ENCODE assay signal across 28 mouse cellular contexts in genomic region chr12:100261761-100262160, GRCm38 (mm10).
DNase-seq lines count a peak whose midpoint lies in the region; ATAC-seq and TF ChIP-seq lines count a peak whose summit lies in the region.
"Had no signal": no experiment of that assay in that cellular context is flagged by ENCODE, and none has a peak within 500 bp of the region (broad histone marks: within the 10 kb centered on the region; RNA-seq: fewer than 3 reads in every experiment).

No protein-coding gene starts in this region.

- intact Hi-C loops in heart, postnatal 14 days (cut with DNase I): no loop called here

- no peak overlapping the region for H3K4me2 ChIP-seq in lung, embryonic 14.5 days
- H3K4me2 ChIP-seq: embryonic facial prominence, embryonic 13.5 days; forebrain, embryonic 13.5 days; heart, embryonic 12.5 days; heart, embryonic 15.5 days; hindbrain, embryonic 14.5 days had no signal

- peak; percentile 25 for ATAC-seq in frontal cortex, adult (ENCODE audit: low TSS enrichment)
- ATAC-seq in lung, embryonic 14.5 days (ENCODE audit: insufficient read depth): no peak
- ATAC-seq: activated CD4-positive, CD25-positive, alpha-beta regulatory T cell, adult 4 months; CD4-positive, CD25-positive, alpha-beta regulatory T cell, adult 4 months; forebrain, embryonic 13.5 days; forebrain, embryonic 16.5 days; hindbrain, postnatal 0 days; inflammation-experienced regulatory T-cells, adult 6 months had no signal

- no peaks in the 10 kb centered on the region for H3K27me3 ChIP-seq in lung, embryonic 14.5 days (ENCODE audit: insufficient read depth, low read length)
- H3K27me3 ChIP-seq: embryonic facial prominence, embryonic 13.5 days; forebrain, embryonic 13.5 days; heart, embryonic 12.5 days had no signal

- TF ChIP-seq CTCF in lung, embryonic 14.5 days (IDR thresholded peaks at IDR 0.05; ENCODE audit: low read depth): no peak
- TF ChIP-seq CTCF in olfactory bulb, adult 2 months (IDR thresholded peaks at IDR 0.05; ENCODE audit: insufficient read depth, low read depth, low read length): no peak

- no peak for DNase-seq in frontal cortex, postnatal 10 days (ENCODE audit: low spot score in 2 of 2)
- DNase-seq in lung, embryonic 14.5 days: peak; percentile 2
- no peak for DNase-seq in lung, postnatal 10 days
- peak; percentile 74 for DNase-seq in brain, adult 2 months (ENCODE audit: low read depth, low spot score)
- DNase-seq in lung, postnatal 4 days: no peak
- no peak for DNase-seq in heart, postnatal 14 days
- DNase-seq: adrenal gland, adult 8-10 months; adrenal gland, postnatal 25 days; cerebellum, adult 2 months; cerebellum, postnatal 10 days; cerebellum, postnatal 36 days; gastrocnemius, postnatal 25 days; heart, adult 18-20 months; heart, postnatal 10 days; heart, postnatal 4 days had no signal

- H3K27ac ChIP-seq in lung, embryonic 14.5 days (ENCODE audit: low read depth): no peak overlapping the region
- H3K27ac ChIP-seq in olfactory bulb, adult 2 months (ENCODE audit: insufficient read depth, low read depth, low read length): peak overlapping the region; percentile 48
- H3K27ac ChIP-seq: embryonic facial prominence, embryonic 13.5 days; forebrain, embryonic 10.5 days; forebrain, embryonic 13.5 days; heart, embryonic 15.5 days; hindbrain, embryonic 14.5 days; hindbrain, postnatal 0 days had no signal

- H3K4me3 ChIP-seq in lung, embryonic 14.5 days (ENCODE audit: low read depth, low read length): no peak overlapping the region
- H3K4me3 ChIP-seq in olfactory bulb, adult 2 months (ENCODE audit: insufficient read depth, low read depth, low read length): no peak overlapping the region
- H3K4me3 ChIP-seq: embryonic facial prominence, embryonic 13.5 days; forebrain, embryonic 10.5 days; forebrain, embryonic 13.5 days; heart, embryonic 12.5 days; heart, embryonic 15.5 days had no signal

- no peak for TF ChIP-seq POLR2A in olfactory bulb, adult 2 months (IDR thresholded peaks at IDR 0.05; ENCODE audit: insufficient read depth, low read depth, low read length)

- H3K36me3 ChIP-seq in lung, embryonic 14.5 days (ENCODE audit: insufficient read depth): no peaks in the 10 kb centered on the region
- H3K36me3 ChIP-seq: embryonic facial prominence, embryonic 13.5 days; forebrain, embryonic 10.5 days; heart, embryonic 12.5 days; heart, embryonic 15.5 days had no signal

- WGBS in lung, embryonic 14.5 days: 80% methylated on average over 6 of the region's 6 CpGs
- 74% methylated on average over 6 of the region's 6 CpGs for WGBS in olfactory bulb, adult 2 months

- H3K9ac ChIP-seq in lung, embryonic 14.5 days: no peak overlapping the region
- H3K9ac ChIP-seq: embryonic facial prominence, embryonic 13.5 days; forebrain, embryonic 13.5 days; heart, embryonic 12.5 days; heart, embryonic 15.5 days; hindbrain, embryonic 14.5 days had no signal

- no peaks in the 10 kb centered on the region for H3K4me1 ChIP-seq in lung, embryonic 14.5 days (ENCODE audit: insufficient read depth)
- H3K4me1 ChIP-seq in olfactory bulb, adult 2 months (ENCODE audit: control insufficient read depth, insufficient read depth, low read length): peaks cover 39% of the 10 kb centered on the region

- H3K9me3 ChIP-seq in lung, embryonic 14.5 days (ENCODE audit: low read depth, low read length): no peaks in the 10 kb centered on the region
- H3K9me3 ChIP-seq: embryonic facial prominence, embryonic 13.5 days; forebrain, embryonic 10.5 days; forebrain, embryonic 13.5 days; heart, embryonic 12.5 days; heart, embryonic 15.5 days had no signal

Comparison
In these comparisons a context has a peak if more than half of its experiments do, and no peak if none do; other contexts are left out.
1. DNase-seq: peak in lung, embryonic 14.5 days (single experiment) and brain, adult 2 months (single experiment); none in frontal cortex, postnatal 10 days (0 of 2), lung, postnatal 10 days (single experiment), lung, postnatal 4 days (0 of 2) and heart, postnatal 14 days (0 of 2).